Mouse (Mus musculus): ENCODE measurements around the gene Casp8.

DNA sequence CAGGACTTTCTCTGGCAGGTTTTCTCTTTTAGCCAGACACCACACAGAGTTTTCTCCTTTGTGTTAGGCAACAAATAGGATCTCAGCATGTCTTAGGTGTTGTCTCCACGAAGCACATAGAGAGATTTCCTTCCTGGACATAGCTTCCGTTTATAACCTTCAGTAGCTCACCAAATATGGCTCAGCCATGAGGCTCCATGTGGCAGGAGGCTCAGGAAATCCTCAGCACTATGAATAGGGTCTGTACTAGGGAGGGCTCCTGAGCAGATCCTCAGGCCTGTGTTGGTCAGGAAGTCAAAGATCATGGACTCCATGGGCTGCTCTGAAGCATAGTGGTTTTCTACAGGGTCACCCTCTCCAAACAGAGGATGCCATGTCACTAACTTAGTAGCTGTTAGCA lies 37.0 kb downstream of the Casp8 start:
- TF ChIP-seq CTCF (IDR thresholded peaks at IDR 0.05; ENCODE audit: insufficient read depth, low read depth, low read length) (no peak), POLR2A (IDR thresholded peaks at IDR 0.05; ENCODE audit: insufficient read depth, low read depth, low read length) (no peak)
